11 mouse cellular contexts compared by ENCODE assay signal in the genomic region with DNA sequence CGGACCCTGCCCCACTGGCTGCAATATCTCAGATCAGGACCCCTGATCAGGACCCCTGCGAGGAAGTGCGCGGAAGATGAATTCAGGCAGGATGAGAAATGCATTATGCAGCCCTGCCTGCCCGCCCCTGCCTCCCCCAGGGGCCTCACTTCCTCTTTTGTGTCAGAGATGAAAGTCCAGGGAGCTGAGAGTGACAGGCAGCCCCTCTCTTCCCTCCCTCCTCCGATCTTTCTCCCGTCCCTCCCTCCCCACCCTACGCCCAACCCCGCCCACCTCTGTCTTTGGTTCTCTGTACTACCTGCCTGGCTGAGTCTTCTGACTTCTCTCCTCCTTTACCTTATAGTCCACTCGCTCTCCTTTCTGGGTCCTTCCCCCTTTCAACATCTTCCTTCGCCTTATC. TPM values are rescaled to one million over a fixed set of nuclear protein-coding genes. Genes with fewer than 3 reads are reported as not detected.
DNase-seq lines count a peak whose midpoint lies in the region; ATAC-seq and TF ChIP-seq lines count a peak whose summit lies in the region.
"Had no signal": no experiment of that assay in that cellular context is flagged by ENCODE, and none has a peak within 500 bp of the region (broad histone marks: within the 10 kb centered on the region; RNA-seq: fewer than 3 reads in every experiment).

No protein-coding gene starts in this region.

- no peaks in the 10 kb centered on the region for H3K27me3 ChIP-seq in forebrain, embryonic 11.5 days (ENCODE audit: control insufficient read depth, insufficient read depth, low read length)
- H3K27me3 ChIP-seq in forebrain, embryonic 16.5 days (replicated peaks; ENCODE audit: control insufficient read depth, insufficient read depth, low read length), result no peaks in the 10 kb centered on the region
- H3K27me3 ChIP-seq in intestine, postnatal 0 days (replicated peaks; ENCODE audit: control insufficient read depth, insufficient read depth, low read length), result no peaks in the 10 kb centered on the region

- no peak for ATAC-seq in forebrain, embryonic 11.5 days (replicated peaks; ENCODE audit: low FRiP score)
- no peak for ATAC-seq in forebrain, embryonic 16.5 days
- peak; percentile 62 for ATAC-seq in intestine, postnatal 0 days

- H3K27ac ChIP-seq in forebrain, embryonic 11.5 days (ENCODE audit: low read depth, low read length), result no peak overlapping the region
- H3K27ac ChIP-seq in forebrain, embryonic 16.5 days (ENCODE audit: low read length), result no peak overlapping the region
- H3K27ac ChIP-seq in intestine, postnatal 0 days (ENCODE audit: low read depth, low read length), result no peak overlapping the region

- H3K4me2 ChIP-seq in forebrain, embryonic 11.5 days (ENCODE audit: low read depth, low read length, severe bottlenecking), result peak overlapping the region; percentile 15; the same call in 1 of the 2 replicates
- no peak overlapping the region for H3K4me2 ChIP-seq in forebrain, embryonic 16.5 days (ENCODE audit: low read length)
- H3K4me2 ChIP-seq in intestine, postnatal 0 days (replicated peaks; ENCODE audit: low read depth), result peak overlapping the region; percentile 46
- H3K4me2 ChIP-seq: lung, embryonic 14.5 days had no signal

- no peaks in the 10 kb centered on the region for H3K36me3 ChIP-seq in forebrain, embryonic 11.5 days (ENCODE audit: control insufficient read depth, insufficient read depth, low read length)
- H3K36me3 ChIP-seq in forebrain, embryonic 16.5 days (ENCODE audit: control insufficient read depth, insufficient read depth), result no peaks in the 10 kb centered on the region
- no peaks in the 10 kb centered on the region for H3K36me3 ChIP-seq in intestine, postnatal 0 days (ENCODE audit: control insufficient read depth, insufficient read depth)

- no peak for DNase-seq in forebrain, embryonic 11.5 days (ENCODE audit: low spot score)
- peak; percentile 12 for DNase-seq in R1 (ENCODE audit: low read depth, low spot score)
- peak; percentile 19 for DNase-seq in retina, postnatal 1 day
- no peak for DNase-seq in frontal cortex, postnatal 25 days (ENCODE audit: low spot score in 2 of 2)
- no peak for DNase-seq in right cerebral cortex, adult 18-20 months
- DNase-seq in adrenal gland, postnatal 4 days (ENCODE audit: low spot score in 2 of 2), result no peak
- DNase-seq: cerebellum, postnatal 36 days; gastrocnemius, postnatal 10 days; lung, embryonic 14.5 days had no signal

- H3K9me3 ChIP-seq in forebrain, embryonic 11.5 days (ENCODE audit: control insufficient read depth, low read length), result no peaks in the 10 kb centered on the region
- no peaks in the 10 kb centered on the region for H3K9me3 ChIP-seq in forebrain, embryonic 16.5 days (ENCODE audit: control insufficient read depth, low read length)
- H3K9me3 ChIP-seq in intestine, postnatal 0 days (ENCODE audit: control insufficient read depth), result no peaks in the 10 kb centered on the region

- H3K9ac ChIP-seq in forebrain, embryonic 11.5 days (ENCODE audit: low read length), result no peak overlapping the region; the same call in 1 of the 2 replicates
- H3K9ac ChIP-seq in forebrain, embryonic 16.5 days (replicated peaks; ENCODE audit: low read depth, low read length), result no peak overlapping the region
- no peak overlapping the region for H3K9ac ChIP-seq in intestine, postnatal 0 days (ENCODE audit: low read depth, low read length)
- H3K9ac ChIP-seq: lung, embryonic 14.5 days had no signal

- H3K4me3 ChIP-seq in forebrain, embryonic 11.5 days (ENCODE audit: low read depth, low read length), result no peak overlapping the region
- no peak overlapping the region for H3K4me3 ChIP-seq in forebrain, embryonic 16.5 days (replicated peaks; ENCODE audit: low read length)
- no peak overlapping the region for H3K4me3 ChIP-seq in intestine, postnatal 0 days (ENCODE audit: low read depth, low read length)

- no peak for TF ChIP-seq CTCF in intestine, postnatal 0 days (IDR thresholded peaks at IDR 0.05; ENCODE audit: low read depth)

- 9% methylated on average over 11 of the region's 11 CpGs for WGBS in forebrain, embryonic 11.5 days
- 16% methylated on average over 9 of the region's 11 CpGs for WGBS in forebrain, embryonic 16.5 days
- WGBS in intestine, postnatal 0 days, result 12% methylated on average over 11 of the region's 11 CpGs

- H3K4me1 ChIP-seq in forebrain, embryonic 11.5 days (replicated peaks; ENCODE audit: control insufficient read depth, insufficient read depth, low read length), result peaks cover 7% of the 10 kb centered on the region; the same call in 1 of the 2 replicates
- 0 out of 2 replicates have a peak, but pooled peaks cover 2% of the 10 kb centered on the region for H3K4me1 ChIP-seq in forebrain, embryonic 16.5 days (replicated peaks; ENCODE audit: control insufficient read depth, insufficient read depth, low read length)
- H3K4me1 ChIP-seq in intestine, postnatal 0 days (replicated peaks; ENCODE audit: control insufficient read depth, insufficient read depth, low read length), result no peaks in the 10 kb centered on the region

RNA-seq across cellular contexts. Expression of a gene that starts 42.9 kb away (rescaled TPM):
- 111 and 123 TPM in 2 replicates for polyA plus RNA-seq in forebrain, embryonic 11.5 days (2014; fragmentation: Nextera tagmentation; extraction: Ambion mirVana)
- 196 and 239 TPM in 2 replicates for polyA plus RNA-seq in forebrain, embryonic 16.5 days (2015; fragmentation: Nextera tagmentation; extraction: Ambion mirVana)
- polyA plus RNA-seq in intestine, postnatal 0 days (2015; fragmentation: Nextera tagmentation; extraction: Ambion mirVana), result 29.7 and 31.5 TPM in 2 replicates
- 100 to 1,000 TPM; 103 to 104 TPM for total RNA-seq in adrenal gland, postnatal 4 days (2021)

RNA-seq across cellular contexts. Expression of a gene that starts 54.1 kb away (rescaled TPM):
- polyA plus RNA-seq in forebrain, embryonic 11.5 days (2014; fragmentation: Nextera tagmentation; extraction: Ambion mirVana), result 2,785 and 3,035 TPM in 2 replicates
- polyA plus RNA-seq in forebrain, embryonic 16.5 days (2015; fragmentation: Nextera tagmentation; extraction: Ambion mirVana), result 5,254 and 7,174 TPM in 2 replicates
- polyA plus RNA-seq in intestine, postnatal 0 days (2015; fragmentation: Nextera tagmentation; extraction: Ambion mirVana), result 98.2 and 111 TPM in 2 replicates
- 100 to 1,000 TPM; 380 to 391 TPM for total RNA-seq in adrenal gland, postnatal 4 days (2021)

Comparison
In these comparisons a context has a peak if more than half of its experiments do, and no peak if none do; other contexts are left out.
1. DNase-seq: peak in R1 (single experiment) and retina, postnatal 1 day (single experiment); none in forebrain, embryonic 11.5 days (single experiment), frontal cortex, postnatal 25 days (0 of 2), right cerebral cortex, adult 18-20 months (single experiment) and adrenal gland, postnatal 4 days (0 of 2).
2. RNA of a gene that starts 54.1 kb away (polyA plus RNA-seq): 5,254 to 7,174 TPM in forebrain, embryonic 16.5 days and 2,785 to 3,035 TPM in forebrain, embryonic 11.5 days; 98.2 to 111 TPM in intestine, postnatal 0 days; every median in the first group is over 10 times any median in the second.